Mouse (Mus musculus) ovary, postnatal 36 days (tissue): ENCODE measurements around the gene Gm21962.

Source experiments
- DNase-seq: peaks from one replicate; pipeline ENCODE4 v3.0.0; 2022; ENCODE audit warnings: low spot score, mixed read lengths

Gm21962 gene

GRCm38 (mm10) chr3:137716573-137717157, 45.3 kb downstream of the Gm21962 start:
- no peak for DNase-seq
